Mouse (Mus musculus): ENCODE measurements around the gene Sik1.

The Sik1 gene

GRCm38 (mm10) chr17:31806496-31806895 is 49.1 kb downstream of the Sik1 start:
- no peak for DNase-seq (ENCODE audit: low read depth, low spot score)

GRCm38 (mm10) chr17:31806025-31806424 is 49.6 kb downstream of the Sik1 start:
- DNase-seq (ENCODE audit: low read depth, low spot score), result no peak

GRCm38 (mm10) chr17:31805585-31805984 is 50.0 kb downstream of the Sik1 start:
- no peak for DNase-seq (ENCODE audit: low read depth, low spot score)

- no peak for DNase-seq (ENCODE audit: low read depth, low spot score)
These were observed 53.2 kb downstream of the Sik1 start for GRCm38 (mm10) chr17:31802272-31803017.

GRCm38 (mm10) chr17:31800852-31801363 is 54.7 kb downstream of the Sik1 start:
- DNase-seq (ENCODE audit: low read depth, low spot score), result no peak

GRCm38 (mm10) chr17:31795893-31796292 is 59.7 kb downstream of the Sik1 start:
- no peak for DNase-seq (ENCODE audit: low read depth, low spot score)
